Mouse (Mus musculus) neural tube, embryonic 13.5 days (tissue): ENCODE measurements around the gene Trim30d. TPM values are rescaled to one million over a fixed set of nuclear protein-coding genes. Genes with fewer than 3 reads are reported as not detected.
"Not testable (repeated sequence)": the region's sequence is repeated elsewhere in the genome, so short reads cannot be mapped to it uniquely, and the experiment has no call there.

Experiments
- ATAC-seq: fragments of 200-750 bp; cut with Nextera tagmentation; 2 replicates; pipeline ENCODE4 v1.8.0; 2017; ENCODE audit warnings: low read depth, mild to moderate bottlenecking, moderate TSS enrichment, moderate library complexity
- H3K27ac ChIP-seq: fragments of 300-500 bp; sonication (generic); replicated peaks from 2 replicates; pipeline ENCODE4 v1.5.1; 2015; ENCODE audit warnings: moderate library complexity, mild to moderate bottlenecking, inconsistent platforms
- H3K27me3 ChIP-seq: fragments of 300-500 bp; sonication (generic); 2 replicates; pipeline ENCODE4 v1.6.1; 2015; ENCODE audit warnings: mild to moderate bottlenecking, inconsistent platforms
- H3K36me3 ChIP-seq: fragments of 300-500 bp; sonication (generic); 2 replicates; pipeline ENCODE4 v1.6.1; 2015; ENCODE audit warnings: mild to moderate bottlenecking, inconsistent platforms
- H3K4me1 ChIP-seq: fragments of 300-500 bp; sonication (generic); replicated peaks from 2 replicates; pipeline ENCODE4 v1.6.1; 2015; ENCODE audit warnings: inconsistent platforms
- H3K4me2 ChIP-seq: fragments of 300-500 bp; sonication (generic); 2 replicates; pipeline ENCODE4 v1.6.1; 2015; ENCODE audit warnings: inconsistent platforms, mild to moderate bottlenecking, moderate library complexity
- H3K4me3 ChIP-seq: fragments of 300-500 bp; sonication (generic); 2 replicates; pipeline ENCODE4 v1.5.1; 2015; ENCODE audit warnings: mild to moderate bottlenecking, inconsistent platforms
- H3K9ac ChIP-seq: fragments of 300-500 bp; sonication (generic); 2 replicates; pipeline ENCODE4 v1.6.1; 2015; ENCODE audit warnings: moderate library complexity, mild to moderate bottlenecking, inconsistent platforms
- H3K9me3 ChIP-seq: fragments of 300-500 bp; sonication (generic); 2 replicates; pipeline ENCODE4 v1.6.1; 2016; ENCODE audit warnings: inconsistent platforms
- WGBS: fragments of 180-500 bp; shearing (Covaris S2); methylation state at CpG from one replicate; pipeline ENCODE4 v1.1.7; 2015; 5-methylcytosine and 5-hydroxymethylcytosine counted together
- polyA plus RNA-seq: library from polyadenylated mRNA; unstranded; fragments of >200 nt; fragmentation: Nextera tagmentation; extraction: Ambion mirVana; gene quantifications from 2 replicates; pipeline ENCODE4 v1.2.1, GENCODE M21; 2015

The Trim30d gene
- 0.08 and 0.28 TPM in 2 replicates for polyA plus RNA-seq

DNA sequence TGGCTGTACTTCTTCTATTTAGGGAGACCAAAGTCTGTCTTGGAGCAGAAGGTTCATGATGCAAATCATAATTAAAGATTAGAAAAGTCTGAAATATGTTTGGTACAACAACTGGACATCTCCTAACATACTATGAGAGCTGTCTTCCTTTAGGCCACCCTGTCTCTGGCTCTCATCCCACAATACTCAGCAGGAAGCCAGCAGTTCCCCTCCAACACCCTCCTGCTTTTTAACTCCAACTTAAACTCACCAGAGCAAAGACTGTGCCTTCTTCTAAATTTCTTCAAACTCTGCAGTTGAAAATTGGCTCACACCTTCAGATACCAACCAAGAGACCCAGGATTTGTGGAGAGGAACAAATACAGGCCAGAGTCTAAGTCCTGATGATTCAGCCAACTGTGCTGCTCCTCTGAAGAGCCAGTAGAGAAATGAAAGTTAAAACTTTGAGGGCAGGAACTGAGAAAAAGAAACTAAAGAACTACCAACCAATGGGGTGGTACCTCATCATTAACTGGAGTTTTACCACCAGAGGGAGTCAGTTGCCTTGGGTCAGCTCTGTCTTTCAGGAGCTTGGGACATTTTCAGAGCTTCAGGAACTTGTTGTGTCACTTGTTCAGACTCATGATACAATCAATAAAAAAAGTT is at the start of gene Trim30d:
Trim30d (minus strand) TSS at position 429 of the 645 bp plus-strand sequence.
- H3K4me3 ChIP-seq, H3K9ac ChIP-seq, ATAC-seq, H3K27me3 ChIP-seq, H3K36me3 ChIP-seq, H3K4me1 ChIP-seq, H3K4me2 ChIP-seq, H3K9me3 ChIP-seq, H3K27ac ChIP-seq: not testable (repeated sequence)

DNA sequence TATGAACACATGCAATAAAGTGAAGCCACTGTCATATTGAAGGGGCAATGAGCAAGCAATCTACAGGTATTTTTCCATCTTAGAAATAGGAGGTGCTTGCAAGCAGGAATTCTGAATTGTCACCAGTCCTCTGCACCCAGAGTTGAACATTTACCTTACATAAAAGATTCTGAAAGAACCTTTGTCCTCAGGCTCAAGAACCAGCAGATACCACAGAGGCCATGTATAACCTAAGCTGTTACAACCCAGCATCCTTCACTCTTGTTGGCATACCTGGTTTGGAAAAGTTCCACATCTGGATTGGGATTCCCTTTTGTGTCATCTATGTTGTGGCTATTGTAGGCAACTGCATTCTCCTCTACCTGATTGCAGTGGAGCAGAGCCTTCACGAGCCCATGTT is 45.1 kb upstream of the Trim30d start:
- Histone ChIP-seq H3K36me3 (no peaks in the 10 kb centered on the region), H3K9ac (no peak overlapping the region), H3K9me3 (no peaks in the 10 kb centered on the region), H3K4me3 (no peak overlapping the region), H3K4me2 (no peak overlapping the region), H3K4me1 (no peaks in the 10 kb centered on the region), H3K27me3 (no peaks in the 10 kb centered on the region), H3K27ac (no peak overlapping the region)
- ATAC-seq: no peak
- WGBS: 64% methylated on average over 1 of the region's 1 CpGs

DNA sequence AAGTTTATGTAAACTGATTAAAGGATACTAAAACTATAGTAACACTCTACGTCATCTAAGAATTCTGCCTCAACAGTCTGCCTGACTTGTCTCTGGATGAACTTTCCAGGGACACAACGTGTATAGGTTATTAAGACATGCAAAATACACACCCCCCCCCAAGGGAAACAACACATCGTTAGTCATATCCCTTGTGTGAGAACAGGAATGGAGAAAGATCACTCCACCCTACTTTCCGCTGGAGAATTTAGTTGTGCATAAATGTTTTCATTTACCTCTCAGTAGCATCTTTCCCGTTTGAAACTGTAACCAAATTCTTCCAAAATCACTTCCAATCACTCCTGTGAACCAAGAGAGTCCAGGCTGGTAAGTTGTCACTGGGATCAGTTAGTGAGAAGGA is 42.2 kb upstream of the Trim30d start, which contains the start of gene Olfr651:
Olfr651 (plus strand) TSS at position 301 of the 400 bp plus-strand sequence.
- H3K4me2 ChIP-seq: no peak within 1 kb of the TSS

DNA sequence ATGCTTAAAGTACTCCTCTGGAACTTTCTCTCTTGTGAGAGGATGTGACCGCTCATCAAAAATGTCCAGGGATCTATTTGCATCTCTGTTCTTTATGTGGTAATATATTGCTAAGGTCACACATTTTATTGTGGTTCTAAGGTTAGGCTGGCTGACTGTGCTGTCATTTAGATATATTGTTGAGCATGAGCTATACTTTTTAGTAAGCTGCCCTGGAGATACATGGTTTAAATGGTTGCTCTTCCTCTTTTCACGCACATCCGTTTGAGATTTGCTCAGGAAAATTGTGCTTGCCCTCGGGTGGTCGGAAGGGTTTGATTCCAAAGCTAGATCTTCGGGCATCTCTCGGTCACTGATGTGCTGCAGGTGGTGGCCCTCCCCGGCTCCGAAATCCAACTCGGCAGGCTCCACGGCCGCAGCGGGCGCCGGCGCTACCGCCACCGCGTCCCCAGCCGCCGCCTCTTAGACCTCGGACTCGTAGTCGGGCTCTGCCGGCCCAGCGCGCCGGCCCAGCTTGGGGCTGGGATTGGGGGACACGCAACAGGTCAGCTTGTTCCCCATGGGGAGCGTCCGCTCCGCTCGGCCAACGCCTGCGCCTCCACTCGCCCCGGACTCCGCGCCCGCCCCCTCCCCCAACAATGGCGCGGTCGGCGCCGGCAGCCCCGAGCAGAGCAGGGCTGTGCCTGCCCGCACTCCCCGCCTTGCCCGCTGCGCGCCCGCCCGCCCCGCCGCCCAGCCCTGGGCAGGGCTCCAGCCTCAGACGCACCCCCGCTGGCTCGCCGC is 5.9 kb downstream of the Trim30d start:
- Histone ChIP-seq H3K4me1 (no peaks in the 10 kb centered on the region), H3K36me3 (no peaks in the 10 kb centered on the region), H3K9me3 (no peaks in the 10 kb centered on the region), H3K9ac (peak overlapping the region; percentile 65), H3K27ac (no peak overlapping the region), H3K4me2 (peak overlapping the region; percentile 60), H3K4me3 (peak overlapping the region; percentile 48), H3K27me3 (0 out of 2 replicates have a peak, but pooled peaks cover 2% of the 10 kb centered on the region)
- WGBS: 3% methylated on average over 56 of the region's 59 CpGs
- peak; percentile 94 for ATAC-seq

More for the DNA sequence above, 42.2 kb upstream of the Trim30d start, which contains the start of gene Olfr651:
- H3K36me3 ChIP-seq: no peaks in the 10 kb centered on the region
- no peaks in the 10 kb centered on the region for H3K4me1 ChIP-seq
- H3K9me3 ChIP-seq: no peaks in the 10 kb centered on the region
- ATAC-seq: no peak
- no peak within 1 kb of the TSS for H3K27ac ChIP-seq
- 87% methylated on average over 5 of the region's 5 CpGs for WGBS
- no peak within 1 kb of the TSS for H3K9ac ChIP-seq
- H3K4me3 ChIP-seq: no peak within 1 kb of the TSS
- no peaks in the 10 kb centered on the region for H3K27me3 ChIP-seq

GRCm38 (mm10) chr7:104501186-104501585 is 6.5 kb downstream of the Trim30d start:
- H3K4me1 ChIP-seq, H3K4me2 ChIP-seq, H3K27ac ChIP-seq, H3K36me3 ChIP-seq, H3K27me3 ChIP-seq, H3K9ac ChIP-seq, ATAC-seq, H3K4me3 ChIP-seq, H3K9me3 ChIP-seq: not testable (repeated sequence)
- 69% methylated on average over 6 of the region's 6 CpGs for WGBS

- not testable (repeated sequence) for H3K27me3 ChIP-seq, ATAC-seq, H3K9me3 ChIP-seq, H3K27ac ChIP-seq, H3K4me2 ChIP-seq, H3K4me1 ChIP-seq, H3K36me3 ChIP-seq, H3K9ac ChIP-seq, H3K4me3 ChIP-seq
- 58% methylated on average over 7 of the region's 8 CpGs for WGBS
These were observed 8.2 kb downstream of the Trim30d start for GRCm38 (mm10) chr7:104499464-104499863.

DNA sequence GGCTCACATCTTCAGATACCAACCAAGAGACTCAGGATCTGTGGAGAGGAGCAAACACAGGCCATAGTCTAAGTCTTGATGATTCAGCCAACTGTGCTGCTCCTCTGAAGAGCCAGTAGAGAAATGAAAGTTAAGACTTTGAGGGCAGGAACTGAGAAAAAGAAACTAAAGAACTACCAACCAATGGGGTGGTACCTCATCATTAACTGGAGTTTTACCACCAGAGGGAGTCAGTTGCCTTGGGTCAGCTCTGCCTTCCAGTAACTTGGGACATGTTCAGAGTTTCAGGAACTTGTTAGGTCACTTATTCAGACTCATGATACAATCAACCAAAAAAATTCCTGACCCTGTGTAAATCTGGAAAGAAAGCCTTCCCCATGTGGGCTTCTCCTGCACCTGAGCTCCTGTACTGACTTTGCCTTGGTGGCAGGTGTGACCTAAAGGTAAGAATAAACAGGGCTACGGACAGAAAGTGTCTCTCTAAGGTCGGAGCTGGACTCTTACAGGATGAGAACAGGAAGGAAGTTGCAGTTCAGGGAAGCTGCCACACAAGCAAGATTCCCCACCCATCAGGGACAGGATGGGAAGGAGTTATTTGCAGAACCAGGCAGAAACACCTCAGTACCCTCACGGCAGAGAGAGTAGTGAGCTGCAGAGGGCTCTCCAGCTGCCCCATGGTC is 42.4 kb downstream of the Trim30d start, which contains the start of gene Trim30a:
Trim30a (minus strand) TSS at position 129 of the 680 bp plus-strand sequence.
- no peaks in the 10 kb centered on the region for H3K36me3 ChIP-seq
- H3K27me3 ChIP-seq: no peaks in the 10 kb centered on the region
- ATAC-seq: no peak
- H3K4me2 ChIP-seq: no peak within 1 kb of the TSS
- no peak within 1 kb of the TSS for H3K27ac ChIP-seq
- H3K4me1 ChIP-seq: no peaks in the 10 kb centered on the region
- no peaks in the 10 kb centered on the region for H3K9me3 ChIP-seq
- H3K9ac ChIP-seq: no peak within 1 kb of the TSS
- no peak within 1 kb of the TSS for H3K4me3 ChIP-seq
- WGBS: 77% methylated on average over 3 of the region's 3 CpGs

GRCm38 (mm10) chr7:104445961-104446645 is 61.5 kb downstream of the Trim30d start:
- no peak overlapping the region for H3K9ac ChIP-seq
- H3K4me2 ChIP-seq: no peak overlapping the region
- H3K36me3 ChIP-seq: no peaks in the 10 kb centered on the region
- no peaks in the 10 kb centered on the region for H3K9me3 ChIP-seq
- no peak for ATAC-seq
- H3K4me1 ChIP-seq: no peaks in the 10 kb centered on the region
- no peak overlapping the region for H3K27ac ChIP-seq
- no peaks in the 10 kb centered on the region for H3K27me3 ChIP-seq
- 70% methylated on average over 2 of the region's 2 CpGs for WGBS
- H3K4me3 ChIP-seq: no peak overlapping the region

Other genes with a start within 250 kb of the Trim30d start
- 0.08 and 0.14 TPM in 2 replicates for gene Trim5, start 219.8 kb downstream of the Trim30d start, polyA plus RNA-seq
- 2.3 and 3.1 TPM in 2 replicates for gene Trim12a, start 192.4 kb downstream of the Trim30d start, polyA plus RNA-seq
- gene Trim34b, start 178.4 kb downstream of the Trim30d start, polyA plus RNA-seq: not detected in 2 replicates
- gene Trim12c, start 154.5 kb downstream of the Trim30d start, polyA plus RNA-seq: 1.2 and 1.4 TPM in 2 replicates
- not detected in 2 replicates for gene Trim30b, start 138.0 kb downstream of the Trim30d start, polyA plus RNA-seq
- 0.25 TPM in 1 of 2 replicates, not detected in the other for gene Trim30c, start 107.0 kb downstream of the Trim30d start, polyA plus RNA-seq
- 0.92 and 0.93 TPM in 2 replicates for gene Trim30a, start 42.7 kb downstream of the Trim30d start, polyA plus RNA-seq
- not detected in 2 replicates for gene Olfr651, start 42.3 kb upstream of the Trim30d start, polyA plus RNA-seq
- not detected in 2 replicates for gene Olfr652, start 53.1 kb upstream of the Trim30d start, polyA plus RNA-seq
- gene Olfr653, start 69.5 kb upstream of the Trim30d start, polyA plus RNA-seq: not detected in 2 replicates
- not detected in 2 replicates for gene Olfr654, start 79.2 kb upstream of the Trim30d start, polyA plus RNA-seq
- gene Olfr655, start 93.9 kb upstream of the Trim30d start, polyA plus RNA-seq: not detected in 2 replicates
- not detected in 2 replicates for gene Olfr656, start 106.1 kb upstream of the Trim30d start, polyA plus RNA-seq
- gene Olfr657, start 116.9 kb upstream of the Trim30d start, polyA plus RNA-seq: not detected in 2 replicates
- 0.12 TPM in 1 of 2 replicates, not detected in the other for gene Olfr658, start 139.5 kb upstream of the Trim30d start, polyA plus RNA-seq
- gene Olfr659, start 158.9 kb upstream of the Trim30d start, polyA plus RNA-seq: not detected in 2 replicates
- gene Olfr661, start 178.7 kb upstream of the Trim30d start, polyA plus RNA-seq: not detected in 2 replicates